ENCODE assay signal across 9 mouse cellular contexts in the genomic region with DNA sequence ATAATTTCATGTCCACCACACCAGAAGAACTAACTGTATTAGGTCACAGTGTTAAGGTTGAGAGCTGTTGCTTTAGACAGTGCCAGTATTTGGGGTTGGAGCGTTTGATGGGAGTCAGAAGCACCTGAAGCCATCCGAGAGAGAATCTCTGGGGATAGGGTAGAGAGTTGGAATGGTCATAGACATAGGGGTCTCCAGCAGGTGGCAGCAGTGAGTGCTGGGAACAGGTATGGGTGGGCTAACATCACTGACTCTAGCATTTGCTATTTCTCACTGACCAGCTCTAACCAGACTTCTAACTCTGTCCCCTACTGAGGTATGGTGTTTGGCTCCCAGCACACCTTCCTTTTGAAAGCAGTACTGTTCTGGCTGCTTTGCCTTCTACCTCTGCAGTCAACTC.
DNase-seq lines count a peak whose midpoint lies in the region; ATAC-seq and TF ChIP-seq lines count a peak whose summit lies in the region.
"Had no signal": no experiment of that assay in that cellular context is flagged by ENCODE, and none has a peak within 500 bp of the region (broad histone marks: within the 10 kb centered on the region; RNA-seq: fewer than 3 reads in every experiment).

No protein-coding gene starts in this region.

- ATAC-seq in midbrain, embryonic 14.5 days (ENCODE audit: low FRiP score, low TSS enrichment): no peak
- no peak for ATAC-seq in midbrain, embryonic 13.5 days
- ATAC-seq in megakaryocyte-erythroid progenitor cell, adult 5-6 weeks (replicated peaks; ENCODE audit: low FRiP score, low TSS enrichment, poor library complexity, severe bottlenecking): 0 out of 2 replicates have a peak, but pooled peaks have one; percentile 50

- 0 out of 2 replicates have a peak, but pooled peaks cover 3% of the 10 kb centered on the region for H3K9me3 ChIP-seq in midbrain, embryonic 14.5 days (ENCODE audit: control insufficient read depth, low read length)
- H3K9me3 ChIP-seq in midbrain, embryonic 13.5 days: no peaks in the 10 kb centered on the region

- no peak for TF ChIP-seq POLR2A in cortical plate, adult 2 months (IDR thresholded peaks at IDR 0.05; ENCODE audit: extremely low read depth, insufficient read depth, low read length)

- WGBS in midbrain, embryonic 14.5 days: 57% methylated on average over 2 of the region's 2 CpGs
- 64% methylated on average over 2 of the region's 2 CpGs for WGBS in midbrain, embryonic 13.5 days

- peak; percentile 71 for DNase-seq in embryo, embryonic 10 days (ENCODE audit: low spot score)
- DNase-seq in embryo, embryonic 9.5 days (ENCODE audit: extremely low spot score): no peak
- DNase-seq in midbrain, embryonic 14.5 days: peak; percentile 61
- DNase-seq in frontal cortex, postnatal 25 days (ENCODE audit: low spot score in 2 of 2): no peak
- no peak for DNase-seq in ovary, postnatal 14 days (ENCODE audit: low spot score)

- TF ChIP-seq CTCF in cortical plate, adult 2 months (IDR thresholded peaks at IDR 0.05; ENCODE audit: extremely low read depth, insufficient read depth, low read length): peak; percentile 36; the same call in 1 of the 2 replicates

- no peak overlapping the region for H3K4me2 ChIP-seq in midbrain, embryonic 14.5 days (ENCODE audit: low read length)
- no peak overlapping the region for H3K4me2 ChIP-seq in midbrain, embryonic 13.5 days (replicated peaks)

- H3K27ac ChIP-seq in midbrain, embryonic 14.5 days (replicated peaks; ENCODE audit: low read depth, low read length): no peak overlapping the region
- no peak overlapping the region for H3K27ac ChIP-seq in midbrain, embryonic 13.5 days
- no peak overlapping the region for H3K27ac ChIP-seq in cortical plate, adult 2 months (ENCODE audit: insufficient read depth, low read length)
- H3K27ac ChIP-seq: macrophage had no signal

- H3K36me3 ChIP-seq in midbrain, embryonic 14.5 days (ENCODE audit: control insufficient read depth, insufficient read depth, low read length): no peaks in the 10 kb centered on the region
- H3K36me3 ChIP-seq in midbrain, embryonic 13.5 days: no peaks in the 10 kb centered on the region

- H3K4me3 ChIP-seq in midbrain, embryonic 14.5 days (replicated peaks; ENCODE audit: low read depth, low read length): no peak overlapping the region
- H3K4me3 ChIP-seq in midbrain, embryonic 13.5 days (replicated peaks): no peak overlapping the region
- H3K4me3 ChIP-seq in cortical plate, adult 2 months (ENCODE audit: insufficient read depth, low read length): no peak overlapping the region

- H3K4me1 ChIP-seq in midbrain, embryonic 14.5 days (ENCODE audit: control insufficient read depth, insufficient read depth, low read length): no peaks in the 10 kb centered on the region
- no peaks in the 10 kb centered on the region for H3K4me1 ChIP-seq in midbrain, embryonic 13.5 days (replicated peaks)
- peaks cover 2% of the 10 kb centered on the region; the same call in 1 of the 2 replicates for H3K4me1 ChIP-seq in cortical plate, adult 2 months (ENCODE audit: control insufficient read depth, insufficient read depth, low read length)

- no peak overlapping the region for H3K9ac ChIP-seq in midbrain, embryonic 14.5 days (replicated peaks; ENCODE audit: low read length)
- H3K9ac ChIP-seq in midbrain, embryonic 13.5 days (replicated peaks): no peak overlapping the region

- H3K27me3 ChIP-seq in midbrain, embryonic 14.5 days (ENCODE audit: control insufficient read depth, insufficient read depth, low read length): no peaks in the 10 kb centered on the region; the same call in 1 of the 2 replicates
- H3K27me3 ChIP-seq in midbrain, embryonic 13.5 days: no peaks in the 10 kb centered on the region

Comparison
In these comparisons a context has a peak if more than half of its experiments do, and no peak if none do; other contexts are left out.
1. DNase-seq: peak in embryo, embryonic 10 days (single experiment) and midbrain, embryonic 14.5 days (single experiment); none in embryo, embryonic 9.5 days (single experiment), frontal cortex, postnatal 25 days (0 of 2) and ovary, postnatal 14 days (single experiment).